13 mouse cellular contexts compared by ENCODE assay signal in the genomic region with DNA sequence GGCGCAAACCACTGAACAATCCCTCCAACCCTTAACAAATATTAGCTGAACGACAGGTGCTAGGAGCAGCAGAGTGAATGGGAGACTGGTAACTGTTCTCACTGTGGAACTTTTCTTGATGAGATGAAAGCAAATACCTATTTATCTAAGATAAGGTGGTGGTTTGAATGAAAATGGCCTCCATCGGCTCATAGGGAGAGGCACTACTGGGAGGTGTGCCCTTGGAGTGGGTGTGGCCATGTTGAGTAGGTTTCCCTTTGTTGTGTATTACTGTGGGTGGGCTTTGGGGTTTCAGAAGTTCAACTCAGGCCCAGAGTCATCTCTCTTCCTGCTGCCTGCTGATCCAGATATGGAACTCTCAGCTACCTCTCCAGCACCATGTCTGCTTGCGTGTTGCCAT.
"Had no signal": no experiment of that assay in that cellular context is flagged by ENCODE, and none has a peak within 500 bp of the region (broad histone marks: within the 10 kb centered on the region; RNA-seq: fewer than 3 reads in every experiment).

No protein-coding gene starts in this region.

- H3K36me3 ChIP-seq: limb, embryonic 10.5 days; liver, embryonic 15.5 days; midbrain, embryonic 10.5 days; neural tube, embryonic 13.5 days had no signal

- H3K27ac ChIP-seq: left cerebral cortex, adult 2 months; limb, embryonic 10.5 days; liver, embryonic 15.5 days; midbrain, embryonic 10.5 days; neural tube, embryonic 13.5 days had no signal

- H3K27me3 ChIP-seq: liver, embryonic 15.5 days; neural tube, embryonic 13.5 days had no signal

- H3K4me3 ChIP-seq: left cerebral cortex, adult 2 months; limb, embryonic 10.5 days; liver, embryonic 15.5 days; midbrain, embryonic 10.5 days; neural tube, embryonic 13.5 days had no signal

- DNase-seq: kidney, postnatal 25 days; lung, adult 2 months; lung, postnatal 36 days; retina, postnatal 1 day; right cerebral cortex, postnatal 14 days; thymus, postnatal 4 days had no signal

- ATAC-seq: lung, postnatal 0 days had no signal

- H3K9me3 ChIP-seq: limb, embryonic 10.5 days; liver, embryonic 15.5 days; midbrain, embryonic 10.5 days; neural tube, embryonic 13.5 days had no signal

- H3K9ac ChIP-seq: liver, embryonic 15.5 days; neural tube, embryonic 13.5 days had no signal

- H3K4me2 ChIP-seq: liver, embryonic 11.5 days; liver, embryonic 15.5 days; neural tube, embryonic 13.5 days had no signal
